Mouse (Mus musculus) thymus, adult 2 months (tissue): Measurements from ENCODE around the gene Brf1.

Source experiments
- CTCF ChIP-seq: fragments of 200-500 bp; IDR thresholded peaks from 2 replicates; pipeline ENCODE4 v1.5.1; 2012; ENCODE audit warnings: mild to moderate bottlenecking, control low read depth, low read length, moderate library complexity, borderline replicate concordance; ENCODE audit not compliant: control insufficient read depth, poor library complexity, insufficient read depth; ENCODE audit errors: extremely low read depth
- POLR2A ChIP-seq: fragments of 200-500 bp; IDR thresholded peaks from 2 replicates; pipeline ENCODE4 v1.6.1; 2012; ENCODE audit warnings: mild to moderate bottlenecking, low read length, control low read depth, moderate library complexity; ENCODE audit not compliant: control insufficient read depth, poor library complexity, insufficient read depth; ENCODE audit errors: extremely low read depth

- TF ChIP-seq CTCF = no peak
- TF ChIP-seq POLR2A = no peak
Observed at GRCm38 (mm10) chr12:113013021-113013491, 12.6 kb upstream of the Brf1 start.
